Mouse (Mus musculus) MN1 (cell line): ENCODE results near the gene Smim17.
"Not testable (repeated sequence)": the region's sequence is repeated elsewhere in the genome, so short reads cannot be mapped to it uniquely, and the experiment has no call there.

ENCODE experiments used
- DNase-seq: peaks from one replicate; pipeline ENCODE4 v3.0.0-alpha.2; 2016; ENCODE audit warnings: low spot score

Smim17 gene

DNA sequence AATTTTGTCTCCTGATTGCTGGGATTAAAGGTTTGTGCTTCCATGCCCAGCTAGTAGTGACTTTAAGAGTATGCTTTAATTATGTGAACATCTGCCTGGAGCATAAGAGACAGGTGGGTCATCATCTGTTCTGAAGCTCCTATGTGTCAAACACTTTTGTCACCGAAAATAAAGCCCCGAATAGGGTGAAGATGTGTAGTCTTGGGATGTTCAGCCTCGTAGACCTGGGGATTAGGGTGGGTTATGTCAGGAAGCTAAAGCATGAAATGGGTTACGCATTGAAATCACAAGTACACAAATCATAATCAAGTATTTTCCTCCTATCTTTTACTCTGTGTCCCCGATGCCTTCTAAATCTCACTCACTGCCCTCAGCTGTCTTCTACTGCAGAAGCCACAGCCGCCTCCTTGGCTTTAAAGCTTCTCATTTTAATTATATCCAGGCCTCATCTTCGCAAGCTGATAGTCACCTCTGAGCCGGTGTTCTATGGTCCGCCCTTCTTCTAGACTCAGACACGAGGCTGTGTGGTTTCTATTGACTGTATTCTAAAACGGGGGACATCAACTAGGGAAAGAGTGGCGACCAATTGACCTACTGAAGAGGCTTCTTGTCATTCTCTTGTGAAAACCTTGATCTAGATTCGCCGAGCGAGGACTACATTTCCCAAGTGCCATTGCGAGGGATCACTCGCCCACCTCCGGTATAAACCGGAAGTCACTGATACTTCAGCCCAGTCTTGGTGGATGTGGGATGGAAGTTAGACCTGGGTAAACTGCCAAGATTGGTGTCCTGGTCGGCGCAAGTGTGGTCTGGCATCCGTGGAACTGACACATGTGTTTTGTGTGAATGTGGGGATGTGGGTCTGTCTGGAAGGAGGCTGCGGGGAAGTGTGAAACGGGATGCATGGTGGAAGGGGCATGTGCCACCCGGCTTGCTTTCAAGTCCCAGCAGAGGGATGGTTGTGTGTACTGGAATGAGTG lies at the start of gene Smim17:
Gene Smim17 (plus strand): TSS at position 720 of the 980 bp plus-strand sequence.
- peak; percentile 70 for DNase-seq

- no peak for DNase-seq
Observed at GRCm38 (mm10) chr7:6358121-6358520, 40.4 kb upstream of the Smim17 start.

DNA sequence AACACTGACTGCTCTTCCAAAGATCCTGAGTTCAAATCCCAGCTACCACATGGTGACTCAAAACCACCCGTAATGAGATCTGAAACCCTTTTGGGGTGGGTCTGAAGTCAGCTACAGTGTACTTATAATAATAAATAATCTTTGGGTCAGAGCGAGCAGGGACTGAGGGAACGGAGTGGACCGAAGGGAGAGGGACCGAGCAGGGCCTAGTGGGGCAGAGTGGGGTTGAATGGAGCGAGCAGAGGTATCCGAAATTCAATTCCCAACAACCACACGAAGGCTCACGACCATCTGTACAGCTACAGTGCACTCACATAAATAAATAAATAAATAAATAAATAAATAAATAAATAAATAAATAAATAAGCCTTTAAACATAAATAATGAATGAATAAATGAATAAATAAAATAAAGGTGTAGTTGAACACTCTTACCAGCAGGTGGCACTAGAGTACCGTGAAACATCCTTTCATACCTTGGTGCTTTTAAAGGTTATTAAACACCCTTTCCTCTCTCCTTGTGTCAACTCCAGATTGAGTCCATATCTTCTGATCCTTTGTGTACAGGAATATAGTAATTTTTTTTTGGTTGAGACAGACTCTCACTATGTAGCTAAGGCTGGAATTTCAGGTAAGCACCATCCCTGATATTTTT lies 39.5 kb upstream of the Smim17 start:
- peak; percentile 83 for DNase-seq

- no peak for DNase-seq
Observed at GRCm38 (mm10) chr7:6360477-6361060, 37.9 kb upstream of the Smim17 start.

DNA sequence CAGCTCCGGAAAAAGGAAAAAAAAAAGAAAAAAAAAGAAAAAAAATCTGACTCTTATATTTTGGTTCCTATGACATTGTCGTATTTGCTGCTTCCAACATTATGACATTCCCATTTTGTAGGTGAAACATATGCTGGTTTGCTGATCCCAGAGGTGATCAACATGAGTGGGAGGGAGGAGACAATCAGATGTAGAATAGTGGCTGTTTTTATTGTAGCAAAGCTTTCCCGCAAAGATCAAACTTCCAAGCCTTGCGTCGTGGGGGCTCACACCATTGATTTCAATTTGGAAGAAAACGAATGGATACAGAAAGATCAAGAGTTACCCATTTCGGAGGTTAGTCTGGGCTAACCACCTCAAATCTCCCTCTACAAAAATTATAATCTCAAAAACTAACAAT lies 36.8 kb upstream of the Smim17 start:
- no peak for DNase-seq

DNA sequence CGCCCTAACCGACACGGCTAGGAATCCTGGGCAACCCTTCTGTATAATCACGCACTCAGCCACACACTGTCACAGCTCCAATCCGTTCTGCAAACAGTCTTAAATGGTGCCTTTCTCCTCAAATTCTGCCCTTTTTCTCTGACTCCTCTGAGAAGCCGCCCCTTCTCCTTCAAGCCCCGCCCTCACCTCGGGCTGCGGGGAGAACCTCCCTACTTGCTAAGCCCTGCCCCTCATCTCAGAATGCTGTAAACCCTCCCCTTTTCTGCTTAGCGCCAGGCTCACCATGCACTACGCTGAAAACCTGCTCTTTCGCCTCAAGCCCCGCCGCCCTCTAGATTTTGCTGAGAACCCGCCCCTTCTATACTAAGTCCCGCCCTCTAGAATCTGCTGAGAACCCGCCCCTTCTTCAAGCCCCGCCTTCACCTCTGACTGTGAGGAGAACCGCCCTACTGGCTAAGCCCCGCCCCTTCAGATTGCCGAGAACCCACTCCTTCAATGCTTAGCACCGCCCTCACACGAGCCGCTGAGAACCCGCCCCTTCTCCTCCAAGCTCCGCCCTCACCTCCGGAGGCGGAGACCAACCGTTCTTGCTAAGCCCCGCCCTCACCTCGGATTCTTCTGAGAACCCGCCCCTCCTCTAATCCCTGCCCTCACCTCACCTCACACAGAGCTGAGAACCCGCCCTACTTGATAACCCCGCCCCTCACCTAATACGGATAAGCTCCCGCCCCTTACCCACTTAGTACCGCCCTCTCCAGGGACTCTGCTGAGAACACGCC lies 36.1 kb upstream of the Smim17 start:
- peak; percentile 98 for DNase-seq

- peak; percentile 94 for DNase-seq
Observed at GRCm38 (mm10) chr7:6363047-6363488, 35.4 kb upstream of the Smim17 start, which contains the start of gene Zfp78. Gene Zfp78 (plus strand): TSS chr7:6363280.

- DNase-seq, result no peak
Observed at GRCm38 (mm10) chr7:6364761-6365160, 33.8 kb upstream of the Smim17 start.

GRCm38 (mm10) chr7:6367185-6367584 lies 31.3 kb upstream of the Smim17 start:
- DNase-seq, result no peak

- DNase-seq, result not testable (repeated sequence)
Observed at GRCm38 (mm10) chr7:6368146-6368545, 30.4 kb upstream of the Smim17 start.

DNA sequence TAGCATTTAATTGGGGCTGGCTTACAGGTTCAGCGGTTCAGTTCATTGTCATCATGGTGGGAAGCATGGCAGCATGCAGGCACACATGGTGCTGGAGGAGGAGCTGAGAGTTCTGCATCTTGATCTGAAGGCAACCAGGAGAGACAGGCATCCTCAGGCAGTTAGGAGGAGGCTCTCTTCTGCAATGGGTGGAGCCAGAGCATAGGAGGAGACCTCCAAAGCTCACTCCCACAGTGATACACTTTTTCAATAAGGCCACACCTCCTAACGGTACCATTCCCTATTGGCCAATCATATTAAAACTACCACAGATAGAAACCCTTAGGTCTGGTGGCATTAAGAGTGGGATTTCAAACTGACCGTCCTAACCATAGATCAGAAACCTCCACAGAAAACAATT lies 29.1 kb upstream of the Smim17 start:
- DNase-seq, result no peak

DNA sequence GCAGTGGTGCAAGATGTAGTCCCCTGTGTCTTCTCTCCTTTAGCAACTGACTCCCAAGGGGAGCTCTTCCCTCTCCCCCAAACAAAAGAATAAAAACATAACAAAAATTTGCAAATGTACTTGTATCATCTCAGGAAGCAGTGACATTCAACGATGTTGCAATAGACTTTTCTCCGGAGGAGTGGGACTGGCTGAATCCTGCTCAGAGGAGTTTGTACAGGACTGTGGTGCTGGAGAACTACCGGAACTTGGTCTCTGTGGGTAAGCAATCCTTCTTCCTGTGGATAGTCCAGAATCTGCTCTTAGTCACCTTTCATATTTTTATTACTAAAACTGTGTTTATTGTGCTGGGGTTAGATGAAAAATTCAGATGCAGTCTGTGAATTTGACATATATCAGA lies 25.5 kb upstream of the Smim17 start:
- DNase-seq, result no peak

GRCm38 (mm10) chr7:6378441-6378840 lies 20.1 kb upstream of the Smim17 start:
- no peak for DNase-seq

DNA sequence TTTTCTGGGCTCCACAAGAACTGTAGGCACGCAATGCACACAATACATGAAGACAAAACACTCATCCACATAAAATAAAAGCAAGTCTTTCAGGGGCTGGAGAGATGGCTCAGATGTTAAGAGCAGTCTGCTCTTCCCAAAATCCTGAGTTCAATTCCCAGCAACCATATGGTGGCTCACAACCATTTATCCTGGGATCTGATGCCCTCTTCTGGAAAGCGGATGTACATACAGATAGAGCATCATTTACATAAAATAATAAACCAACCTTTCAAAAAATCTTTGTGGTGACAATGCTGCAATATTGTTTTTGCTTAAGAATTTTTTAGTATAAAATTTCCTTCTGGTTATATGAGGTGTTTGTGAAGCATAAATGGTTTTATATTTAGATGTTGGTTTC lies 17.1 kb upstream of the Smim17 start:
- no peak for DNase-seq

GRCm38 (mm10) chr7:6383044-6383455 lies 15.5 kb upstream of the Smim17 start, which contains the start of gene Zfp28:
Gene Zfp28 (plus strand): TSS chr7:6383295.
- DNase-seq, result peak; percentile 95

DNA sequence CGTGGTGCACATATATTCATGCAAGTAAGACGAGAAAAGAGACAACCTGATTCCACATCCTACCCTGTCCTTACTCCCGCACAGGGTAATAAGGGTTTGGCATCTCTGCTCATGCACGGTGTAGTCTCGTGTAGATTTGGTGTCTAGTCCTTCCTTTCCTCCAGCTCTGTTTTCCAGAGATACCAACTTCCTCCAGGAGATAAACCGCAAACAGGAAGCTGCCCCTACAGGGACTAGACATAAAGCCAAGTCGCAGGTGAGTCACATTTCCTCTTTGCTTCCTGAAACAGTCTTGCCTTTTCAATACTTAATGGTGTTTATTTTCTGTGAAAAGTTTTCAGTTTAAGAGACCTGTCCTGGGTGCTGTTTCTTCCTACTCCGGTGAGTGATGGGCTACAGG lies 14.5 kb upstream of the Smim17 start:
- DNase-seq, result no peak

DNA sequence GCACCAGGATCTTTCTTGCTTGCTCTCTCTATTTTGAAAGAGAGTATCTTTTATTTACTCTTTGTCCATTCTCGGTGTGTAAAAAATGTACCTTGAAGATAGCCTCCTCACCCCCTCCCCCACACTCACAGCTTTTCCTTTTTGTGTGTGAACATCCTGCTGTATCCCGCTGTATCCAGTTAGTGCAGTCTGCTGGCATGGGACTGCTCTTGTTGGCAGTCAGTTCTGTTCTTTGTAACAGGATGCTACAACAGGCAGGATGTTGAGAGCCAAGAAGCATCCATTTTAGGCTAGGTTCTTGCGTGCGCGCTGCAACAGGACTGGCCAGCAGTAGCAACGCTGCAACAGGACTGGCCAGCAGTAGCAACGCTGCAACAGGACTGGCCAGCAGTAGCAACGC lies 11.5 kb upstream of the Smim17 start:
- no peak for DNase-seq

- DNase-seq, result no peak
Observed at GRCm38 (mm10) chr7:6388971-6389370, 9.5 kb upstream of the Smim17 start.

- no peak for DNase-seq
Observed at GRCm38 (mm10) chr7:6389449-6389848, 9.1 kb upstream of the Smim17 start.

- DNase-seq, result no peak
Observed at GRCm38 (mm10) chr7:6410043-6410442, 11.5 kb downstream of the Smim17 start, which contains the start of gene Gm20715. Gene Gm20715 (plus strand): TSS chr7:6410277.

- no peak for DNase-seq
Observed at GRCm38 (mm10) chr7:6414626-6415441, 16.3 kb downstream of the Smim17 start.
